Mouse (Mus musculus) MEL (cell line): Measurements from ENCODE around the gene Exd2. TPM values are rescaled to one million over a fixed set of nuclear protein-coding genes. Genes with fewer than 3 reads are reported as not detected.

Source experiments
- DNase-seq: peaks from one replicate; pipeline ENCODE4 v3.0.0; 2011; ENCODE audit warnings: low read depth, low spot score
- H3K27ac ChIP-seq: 2 replicates; pipeline ENCODE4 v1.5.1; 2012; ENCODE audit warnings: low read depth, mild to moderate bottlenecking, control low read depth, low read length, moderate library complexity; ENCODE audit not compliant: control insufficient read depth
- H3K27me3 ChIP-seq, 2 experiments: fragments of 150-350 bp in 1 of 2; sonication (generic) in 1 of 2; 2 replicates each; pipeline ENCODE4 v1.6.1; 2012; ENCODE audit warnings: low read length in 2 of 2, mild to moderate bottlenecking in 2 of 2, improper control_type of control experiment in 1 of 2, moderate library complexity in 1 of 2; ENCODE audit not compliant: insufficient read depth in 2 of 2, control insufficient read depth in 1 of 2
- H3K36me3 ChIP-seq, 2 experiments: 2 replicates each; pipeline ENCODE4 v1.6.1; 2012 to 2014; ENCODE audit warnings: low read length in 2 of 2, improper control_type of control experiment in 1 of 2, inconsistent platforms in 1 of 2, mild to moderate bottlenecking in 1 of 2; ENCODE audit not compliant: insufficient read depth in 2 of 2, control insufficient read depth in 1 of 2
- H3K4me1 ChIP-seq, 2 experiments: fragments of 150-350 bp in 1 of 2; sonication (generic) in 1 of 2; 2 replicates each; pipeline ENCODE4 v1.6.1; 2012; ENCODE audit warnings: low read length in 2 of 2, improper control_type of control experiment in 1 of 2, mild to moderate bottlenecking in 1 of 2; ENCODE audit not compliant: insufficient read depth in 2 of 2, control insufficient read depth in 1 of 2
- H3K4me3 ChIP-seq, 2 experiments: fragments of 150-350 bp in 1 of 2; sonication (generic) in 1 of 2; 2 replicates each; pipeline ENCODE4 v1.5.1; 2012; ENCODE audit warnings: low read depth in 2 of 2, low read length in 2 of 2, mild to moderate bottlenecking in 2 of 2, moderate library complexity in 2 of 2, control low read depth in 1 of 2, improper control_type of control experiment in 1 of 2; ENCODE audit not compliant: control insufficient read depth in 1 of 2, insufficient read depth in 1 of 2
- H3K79me2 ChIP-seq: 2 replicates; pipeline ENCODE4 v1.6.1; 2012; ENCODE audit warnings: mild to moderate bottlenecking, low read length, moderate library complexity; ENCODE audit not compliant: control insufficient read depth, poor library complexity, insufficient read depth
- H3K9ac ChIP-seq: 2 replicates; pipeline ENCODE4 v1.6.1; 2012; ENCODE audit warnings: low read depth, mild to moderate bottlenecking, control low read depth, low read length, moderate library complexity; ENCODE audit not compliant: control insufficient read depth, poor library complexity, severe bottlenecking
- H3K9me3 ChIP-seq: fragments of 150-350 bp; sonication (generic); replicated peaks from 2 replicates; pipeline ENCODE4 v1.6.1; 2012; ENCODE audit warnings: mild to moderate bottlenecking, low read length, improper control_type of control experiment, moderate library complexity; ENCODE audit not compliant: insufficient read depth
- CHD2 ChIP-seq: IDR thresholded peaks from 2 replicates; pipeline ENCODE4 v1.6.1; 2011; ENCODE audit warnings: low read length, improper control_type of control experiment
- CTCF ChIP-seq, 3 experiments: IDR thresholded peaks in 2 of 3; conservative IDR thresholded peaks in 1 of 3; 2 replicates each; pipeline ENCODE4 v1.5.1; 2011 to 2012; ENCODE audit warnings: low read length in 3 of 3, low read depth in 2 of 3, mild to moderate bottlenecking in 2 of 3, improper control_type of control experiment in 1 of 3, inconsistent platforms in 1 of 3, mixed read lengths in 1 of 3, moderate library complexity in 1 of 3; ENCODE audit not compliant: control insufficient read depth in 1 of 3, insufficient read depth in 1 of 3, poor library complexity in 1 of 3, severe bottlenecking in 1 of 3
- E2F4 ChIP-seq: IDR thresholded peaks from 2 replicates; pipeline ENCODE4 v1.6.1; 2011; ENCODE audit warnings: low read depth, low read length, improper control_type of control experiment, borderline replicate concordance
- ELF1 ChIP-seq: IDR thresholded peaks from 2 replicates; pipeline ENCODE4 v1.6.1; 2014; ENCODE audit warnings: low read depth, mild to moderate bottlenecking, inconsistent platforms, low read length, improper control_type of control experiment, moderate library complexity
- EP300 ChIP-seq, 2 experiments: IDR thresholded peaks; 2 replicates each; pipeline ENCODE4 v1.6.1; 2011; ENCODE audit warnings: improper control_type of control experiment in 2 of 2, low read length in 2 of 2, low read depth in 1 of 2, mild to moderate bottlenecking in 1 of 2
- GATA1 ChIP-seq: IDR thresholded peaks from 2 replicates; pipeline ENCODE4 v1.6.1; 2011; ENCODE audit warnings: low read depth, low read length, improper control_type of control experiment
- HCFC1 ChIP-seq: IDR thresholded peaks from 2 replicates; pipeline ENCODE4 v1.6.1; 2012; ENCODE audit warnings: low read depth, mild to moderate bottlenecking, inconsistent platforms, low read length, improper control_type of control experiment, moderate library complexity
- JUND ChIP-seq: IDR thresholded peaks from 2 replicates; pipeline ENCODE4 v1.6.1; 2011; ENCODE audit warnings: low read depth, mild to moderate bottlenecking, improper control_type of control experiment, low read length
- MAFK ChIP-seq: IDR thresholded peaks from 2 replicates; pipeline ENCODE4 v1.6.1; 2011; ENCODE audit warnings: low read depth, mild to moderate bottlenecking, low read length, improper control_type of control experiment, borderline replicate concordance
- MEF2A ChIP-seq: IDR thresholded peaks from 2 replicates; pipeline ENCODE4 v1.6.1; 2014; ENCODE audit warnings: low read depth, mild to moderate bottlenecking, inconsistent platforms, low read length, improper control_type of control experiment; ENCODE audit not compliant: poor library complexity, insufficient replicate concordance, severe bottlenecking; ENCODE audit errors: extremely low read depth
- MXI1 ChIP-seq: IDR thresholded peaks from 2 replicates; pipeline ENCODE4 v1.6.1; 2011; ENCODE audit warnings: mild to moderate bottlenecking, low read depth, low read length, improper control_type of control experiment
- MYC ChIP-seq: IDR thresholded peaks from 2 replicates; pipeline ENCODE4 v1.6.1; 2011; ENCODE audit warnings: low read depth, mild to moderate bottlenecking, low read length, improper control_type of control experiment, moderate library complexity
- POLR2A ChIP-seq, 2 experiments: IDR thresholded peaks; 2 replicates each; pipeline ENCODE4 v1.6.1; 2011 to 2012; ENCODE audit warnings: low read length in 2 of 2, mild to moderate bottlenecking in 2 of 2, control low read depth in 1 of 2, improper control_type of control experiment in 1 of 2, low read depth in 1 of 2, moderate library complexity in 1 of 2; ENCODE audit not compliant: control insufficient read depth in 1 of 2, insufficient read depth in 1 of 2, poor library complexity in 1 of 2
- POLR2AphosphoS2 ChIP-seq: IDR thresholded peaks from 2 replicates; pipeline ENCODE4 v1.6.1; 2011; ENCODE audit warnings: low read length, improper control_type of control experiment
- POLR2AphosphoS5 ChIP-seq: IDR thresholded peaks from 2 replicates; pipeline ENCODE4 v1.6.1; 2012; ENCODE audit warnings: low read depth, borderline replicate concordance, mild to moderate bottlenecking, inconsistent platforms, low read length, moderate library complexity, mixed read lengths
- RAD21 ChIP-seq: IDR thresholded peaks from 2 replicates; pipeline ENCODE4 v1.6.1; 2011; ENCODE audit warnings: mild to moderate bottlenecking, low read depth, low read length, improper control_type of control experiment
- RCOR1 ChIP-seq: IDR thresholded peaks from 2 replicates; pipeline ENCODE4 v1.6.1; 2012; ENCODE audit warnings: low read depth, mild to moderate bottlenecking, inconsistent platforms, low read length, improper control_type of control experiment
- SMC3 ChIP-seq: IDR thresholded peaks from 2 replicates; pipeline ENCODE4 v1.6.1; 2011; ENCODE audit warnings: low read depth, low read length, improper control_type of control experiment
- TAL1 ChIP-seq: IDR thresholded peaks from 2 replicates; pipeline ENCODE4 v1.6.1; 2012; ENCODE audit warnings: mild to moderate bottlenecking, inconsistent platforms, low read length, moderate library complexity, mixed read lengths
- TBP ChIP-seq: IDR thresholded peaks from 2 replicates; pipeline ENCODE4 v1.8.0; 2011; ENCODE audit warnings: low read depth, low read length, improper control_type of control experiment
- TCF12 ChIP-seq: IDR thresholded peaks from 2 replicates; pipeline ENCODE4 v1.6.1; 2014; ENCODE audit warnings: low read depth, mild to moderate bottlenecking, inconsistent platforms, low read length, improper control_type of control experiment, moderate library complexity
- UBTF ChIP-seq: IDR thresholded peaks from 2 replicates; pipeline ENCODE4 v1.6.1; 2012; ENCODE audit warnings: low read depth, mild to moderate bottlenecking, inconsistent platforms, low read length, improper control_type of control experiment, moderate library complexity, borderline replicate concordance; ENCODE audit not compliant: insufficient read depth
- USF2 ChIP-seq, 2 experiments: IDR thresholded peaks; 2 replicates each; pipeline ENCODE4 v1.6.1; 2011 to 2012; ENCODE audit warnings: improper control_type of control experiment in 2 of 2, low read length in 2 of 2, borderline replicate concordance in 1 of 2, inconsistent platforms in 1 of 2, low read depth in 1 of 2, mild to moderate bottlenecking in 1 of 2; ENCODE audit not compliant: insufficient read depth in 1 of 2
- ZC3H11A ChIP-seq: IDR thresholded peaks from 2 replicates; pipeline ENCODE4 v1.6.1; 2012; ENCODE audit warnings: low read depth, mild to moderate bottlenecking, inconsistent platforms, low read length, improper control_type of control experiment
- ZKSCAN1 ChIP-seq: IDR thresholded peaks from 2 replicates; pipeline ENCODE4 v1.6.1; 2012; ENCODE audit warnings: low read depth, mild to moderate bottlenecking, inconsistent platforms, low read length, improper control_type of control experiment, moderate library complexity
- ZMIZ1 ChIP-seq: IDR thresholded peaks from 2 replicates; pipeline ENCODE4 v1.6.1; 2012; ENCODE audit warnings: low read depth, mild to moderate bottlenecking, inconsistent platforms, low read length, improper control_type of control experiment, moderate library complexity
- ZNF384 ChIP-seq: IDR thresholded peaks from 2 replicates; pipeline ENCODE4 v1.6.1; 2012; ENCODE audit warnings: low read depth, mild to moderate bottlenecking, inconsistent platforms, low read length, improper control_type of control experiment
- polyA plus RNA-seq, 2 experiments: library from polyadenylated mRNA; stranded (reverse) in 1 of 2; unstranded in 1 of 2; fragments of >175 nt in 1 of 2; fragments of >200 nt in 1 of 2; gene quantifications; 2 replicates each; pipeline versions ENCODE4 v1.2.1 to v1.2.4; 2012; ENCODE audit warnings: low replicate concordance in 2 of 2, low read depth in 1 of 2; ENCODE audit not compliant: insufficient read length in 2 of 2, insufficient read depth in 1 of 2, missing spikeins in 1 of 2
- total RNA-seq: library from RNA; depleted of rRNA; stranded (reverse); fragments of 300-350 nt; gene quantifications from 2 replicates; pipeline ENCODE4 v1.2.3, GENCODE M21; 2012

Exd2 gene
- total and polyA plus RNA-seq, 3 experiments: 9.6 to 12.8 TPM; not detected in 1

DNA sequence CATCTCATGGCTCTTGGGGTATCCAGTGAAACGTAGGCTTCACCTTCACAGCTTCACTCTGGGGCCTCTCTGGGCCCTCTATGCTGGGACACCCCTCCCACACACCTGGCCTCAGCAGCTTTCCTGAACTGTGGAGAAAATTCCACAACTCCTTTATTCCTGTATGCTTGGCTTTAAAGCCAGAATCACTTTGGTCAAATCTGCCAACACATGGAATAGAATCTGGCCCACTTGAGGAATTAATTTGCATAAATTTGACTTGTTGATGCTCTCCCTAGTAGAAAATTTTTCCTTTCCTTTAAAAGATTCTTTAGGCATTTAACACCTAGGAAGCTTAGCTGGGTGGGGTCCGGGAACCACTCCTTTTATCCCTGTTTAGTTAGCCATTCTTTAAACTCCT lies 47.8 kb upstream of the Exd2 start:
- no peak overlapping the region for H3K4me3 ChIP-seq
- no peak for TF ChIP-seq TAL1
- TF ChIP-seq POLR2AphosphoS2: no peak
- TF ChIP-seq CHD2: no peak
- no peak for TF ChIP-seq TCF12
- no peak for TF ChIP-seq ZMIZ1
- TF ChIP-seq E2F4: no peak
- TF ChIP-seq MXI1: no peak
- no peak for TF ChIP-seq EP300 (IDR thresholded peaks at IDR 0.05; ENCODE audit: low read depth in 1 of 2, low read length in 2 of 2)
- TF ChIP-seq POLR2AphosphoS5: no peak
- TF ChIP-seq GATA1: no peak
- TF ChIP-seq ZNF384: no peak
- TF ChIP-seq HCFC1: no peak
- no peak for TF ChIP-seq RCOR1
- TF ChIP-seq RAD21: no peak
- TF ChIP-seq MEF2A: no peak
- no peak for TF ChIP-seq SMC3
- no peak for TF ChIP-seq MYC
- TF ChIP-seq ZKSCAN1: no peak
- no peak for TF ChIP-seq USF2 (IDR thresholded peaks at IDR 0.05; ENCODE audit: borderline replicate concordance in 1 of 2, insufficient read depth in 1 of 2, low read depth in 1 of 2, low read length in 2 of 2)
- TF ChIP-seq POLR2A (IDR thresholded peaks at IDR 0.05; ENCODE audit: control insufficient read depth in 1 of 2, insufficient read depth in 1 of 2, low read depth in 1 of 2, low read length in 2 of 2, poor library complexity in 1 of 2): no peak
- no peaks in the 10 kb centered on the region for H3K9me3 ChIP-seq
- H3K27me3 ChIP-seq: no peaks in the 10 kb centered on the region
- no peak overlapping the region for H3K27ac ChIP-seq
- 0 out of 4 replicates have a peak, but pooled peaks cover 0 to 2% of the 10 kb centered on the region in 2 experiments for H3K36me3 ChIP-seq
- no peaks in the 10 kb centered on the region for H3K79me2 ChIP-seq
- no peak overlapping the region for H3K9ac ChIP-seq
- no peak for DNase-seq
- H3K4me1 ChIP-seq: no peaks in the 10 kb centered on the region

DNA sequence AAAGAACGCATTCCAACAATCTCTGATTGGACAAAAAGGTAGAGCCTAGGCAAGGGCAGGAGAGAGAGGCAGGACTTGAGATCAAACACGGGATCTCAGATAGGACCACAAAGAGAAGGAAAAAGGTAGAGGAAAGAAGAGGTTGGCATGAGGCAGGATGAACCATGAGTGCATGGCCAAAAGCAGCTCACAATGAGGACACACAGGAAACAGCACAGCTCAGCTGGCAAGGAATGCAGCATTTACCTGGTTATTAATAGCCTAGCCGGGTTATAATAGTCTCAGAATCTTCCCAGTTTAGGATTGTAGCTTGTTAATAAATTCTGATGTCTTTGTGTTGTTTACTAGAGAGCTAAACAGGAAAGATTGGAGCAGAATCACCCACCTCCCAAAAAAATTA lies 35.2 kb upstream of the Exd2 start:
- peaks cover 0 to 2% of the 10 kb centered on the region in 2 experiments; a peak in 3 of 4 replicates for H3K36me3 ChIP-seq

More for the DNA sequence above, 35.2 kb upstream of the Exd2 start:
- Histone ChIP-seq H3K27ac (no peak overlapping the region), H3K4me3 (no peak overlapping the region)
- no peak for DNase-seq
- TF ChIP-seq TBP (no peak), CTCF (IDR thresholded peaks at IDR 0.05 in 2 of 3, conservative IDR thresholded peaks at IDR 0.05 in 1 of 3; ENCODE audit: control insufficient read depth in 1 of 3, insufficient read depth in 1 of 3, low read depth in 2 of 3, low read length in 3 of 3, poor library complexity in 1 of 3, severe bottlenecking in 1 of 3) (no peak), JUND (no peak), RCOR1 (no peak), EP300 (IDR thresholded peaks at IDR 0.05; ENCODE audit: low read depth in 1 of 2, low read length in 2 of 2) (no peak), RAD21 (no peak), ELF1 (no peak), ZC3H11A (no peak), UBTF (no peak), MXI1 (no peak), ZNF384 (no peak), POLR2AphosphoS5 (no peak), MAFK (no peak)
- TF ChIP-seq, all 39 proteins: peak for 0
- Histone ChIP-seq H3K79me2 (peaks cover 1% of the 10 kb centered on the region; the same call in 1 of the 2 replicates), H3K4me1 (no peaks in the 10 kb centered on the region), H3K9me3 (no peaks in the 10 kb centered on the region), H3K27me3 (no peaks in the 10 kb centered on the region), H3K9ac (no peak overlapping the region)
